Mouse (Mus musculus) hindbrain, embryonic 11.5 days (tissue): ENCODE results near the gene Vpreb3. TPM values are rescaled to one million over a fixed set of nuclear protein-coding genes. Genes with fewer than 3 reads are reported as not detected.

Source experiments
- ATAC-seq: fragments of 200-750 bp; cut with Nextera tagmentation; 2 replicates; pipeline ENCODE4 v1.8.0; 2017; ENCODE audit warnings: mild to moderate bottlenecking, moderate TSS enrichment, moderate library complexity; ENCODE audit not compliant: low FRiP score
- DNase-seq: peaks from one replicate; pipeline ENCODE4 v3.0.0-alpha.2; 2015; ENCODE audit warnings: low spot score
- H3K27ac ChIP-seq: fragments of 300-500 bp; sonication (generic); 2 replicates; pipeline ENCODE4 v1.5.1; 2014; ENCODE audit warnings: mild to moderate bottlenecking, low read depth, low read length
- H3K27me3 ChIP-seq: fragments of 300-500 bp; sonication (generic); 2 replicates; pipeline ENCODE4 v1.6.1; 2014; ENCODE audit warnings: mild to moderate bottlenecking, low read length, moderate library complexity, mixed read lengths; ENCODE audit not compliant: control insufficient read depth, insufficient read depth
- H3K36me3 ChIP-seq: fragments of 300-500 bp; sonication (generic); 2 replicates; pipeline ENCODE4 v1.6.1; 2014; ENCODE audit warnings: mild to moderate bottlenecking, low read length, moderate library complexity, mixed read lengths; ENCODE audit not compliant: control insufficient read depth, insufficient read depth
- H3K4me1 ChIP-seq: fragments of 300-500 bp; sonication (generic); replicated peaks from 2 replicates; pipeline ENCODE4 v1.6.1; 2014; ENCODE audit warnings: low read length, mixed read lengths; ENCODE audit not compliant: control insufficient read depth, insufficient read depth
- H3K4me2 ChIP-seq: fragments of 300-500 bp; sonication (generic); replicated peaks from 2 replicates; pipeline ENCODE4 v1.6.1; 2014; ENCODE audit warnings: mild to moderate bottlenecking, low read depth, low read length
- H3K4me3 ChIP-seq: fragments of 300-500 bp; sonication (generic); 2 replicates; pipeline ENCODE4 v1.5.1; 2014; ENCODE audit warnings: low read depth, low read length
- H3K9ac ChIP-seq: fragments of 300-500 bp; sonication (generic); 2 replicates; pipeline ENCODE4 v1.6.1; 2014; ENCODE audit warnings: low read depth, low read length
- H3K9me3 ChIP-seq: fragments of 300-500 bp; sonication (generic); 2 replicates; pipeline ENCODE4 v1.6.1; 2016; ENCODE audit warnings: low read length; ENCODE audit not compliant: control insufficient read depth
- WGBS: fragments of 180-500 bp; shearing (Covaris S2); extraction: QIAGEN DNeasy Blood & Tissue Kit; methylation state at CpG from one replicate; pipeline ENCODE4 v1.1.7; 2014; 5-methylcytosine and 5-hydroxymethylcytosine counted together
- polyA plus RNA-seq: library from polyadenylated mRNA; unstranded; fragments of >200 nt; fragmentation: Nextera tagmentation; extraction: Ambion mirVana; gene quantifications from 2 replicates; pipeline ENCODE4 v1.2.1, GENCODE M21; 2014

Vpreb3 gene
- polyA plus RNA-seq, 1 experiment from 2014 or later, result not detected

- Histone ChIP-seq H3K27me3 (no peaks in the 10 kb centered on the region), H3K36me3 (no peaks in the 10 kb centered on the region), H3K4me3 (no peak overlapping the region), H3K4me1 (peaks cover 3% of the 10 kb centered on the region; the same call in 1 of the 2 replicates), H3K27ac (no peak overlapping the region), H3K4me2 (no peak overlapping the region), H3K9ac (no peak overlapping the region), H3K9me3 (no peaks in the 10 kb centered on the region)
- 92% methylated on average over 7 of the region's 7 CpGs for WGBS
- ATAC-seq, result no peak
- DNase-seq, result no peak
Observed at GRCm38 (mm10) chr10:75945213-75945612, 2.4 kb downstream of the Vpreb3 start.

- H3K9me3 ChIP-seq, result no peaks in the 10 kb centered on the region
- no peaks in the 10 kb centered on the region for H3K36me3 ChIP-seq
- no peak overlapping the region for H3K27ac ChIP-seq
- 85% methylated on average over 7 of the region's 7 CpGs for WGBS
- H3K27me3 ChIP-seq, result no peaks in the 10 kb centered on the region
- H3K4me1 ChIP-seq, result peaks cover 3% of the 10 kb centered on the region; the same call in 1 of the 2 replicates
- no peak for DNase-seq
- no peak for ATAC-seq
- H3K4me3 ChIP-seq, result no peak overlapping the region
- no peak overlapping the region for H3K4me2 ChIP-seq
- H3K9ac ChIP-seq, result no peak overlapping the region
Observed at GRCm38 (mm10) chr10:75945896-75946295, 3.0 kb downstream of the Vpreb3 start.

GRCm38 (mm10) chr10:75948079-75948478 lies 5.2 kb downstream of the Vpreb3 start:
- WGBS, result 70% methylated on average over 5 of the region's 5 CpGs
- H3K9me3 ChIP-seq, result no peaks in the 10 kb centered on the region
- no peak overlapping the region for H3K4me3 ChIP-seq
- H3K27me3 ChIP-seq, result no peaks in the 10 kb centered on the region
- H3K4me2 ChIP-seq, result no peak overlapping the region
- no peaks in the 10 kb centered on the region for H3K36me3 ChIP-seq
- DNase-seq (no peak), ATAC-seq (no peak)
- H3K27ac ChIP-seq, result no peak overlapping the region
- no peak overlapping the region for H3K9ac ChIP-seq
- peaks cover 3% of the 10 kb centered on the region; the same call in 1 of the 2 replicates for H3K4me1 ChIP-seq

- no peaks in the 10 kb centered on the region for H3K9me3 ChIP-seq
- ATAC-seq, result no peak
- H3K36me3 ChIP-seq, result no peaks in the 10 kb centered on the region
- H3K4me2 ChIP-seq, result no peak overlapping the region
- no peak overlapping the region for H3K4me3 ChIP-seq
- H3K9ac ChIP-seq, result no peak overlapping the region
- no peak overlapping the region for H3K27ac ChIP-seq
- 79% methylated on average over 22 of the region's 22 CpGs for whole genome bisulfite sequencing
- no peaks in the 10 kb centered on the region for H3K27me3 ChIP-seq
- DNase-seq, result no peak
- H3K4me1 ChIP-seq, result 0 out of 2 replicates have a peak, but pooled peaks cover under 1% of the 10 kb centered on the region
Observed at GRCm38 (mm10) chr10:75949053-75950045, 6.5 kb downstream of the Vpreb3 start.

GRCm38 (mm10) chr10:75950791-75951210 lies 7.9 kb downstream of the Vpreb3 start:
- H3K36me3 ChIP-seq, result no peaks in the 10 kb centered on the region
- DNase-seq, result peak; percentile 55

GRCm38 (mm10) chr10:75951424-75952050 lies 8.7 kb downstream of the Vpreb3 start:
- ATAC-seq, result peak; percentile 23
- WGBS, result 5% methylated on average over 13 of the region's 13 CpGs

More at GRCm38 (mm10) chr10:75950791-75951210, 7.9 kb downstream of the Vpreb3 start:
- H3K4me2 ChIP-seq, result peak overlapping the region; percentile 82
- WGBS, result 2% methylated on average over 22 of the region's 23 CpGs
- no peak overlapping the region for H3K27ac ChIP-seq
- no peaks in the 10 kb centered on the region for H3K27me3 ChIP-seq
- H3K9me3 ChIP-seq, result no peaks in the 10 kb centered on the region
- no peaks in the 10 kb centered on the region for H3K4me1 ChIP-seq
- H3K9ac ChIP-seq, result peak overlapping the region; percentile 55
- ATAC-seq, result peak; percentile 80
- H3K4me3 ChIP-seq, result peak overlapping the region; percentile 38

GRCm38 (mm10) chr10:75954381-75954811 lies 11.5 kb downstream of the Vpreb3 start, which contains the start of gene Gm5134:
Gene Gm5134 (plus strand): TSS chr10:75954514.
- Histone ChIP-seq H3K27ac (no peak within 1 kb of the TSS), H3K27me3 (no peaks in the 10 kb centered on the region), H3K9ac (no peak within 1 kb of the TSS), H3K4me2 (peak within 1 kb of the TSS; percentile 31; the same call in 1 of the 2 replicates), H3K4me3 (peak within 1 kb of the TSS; percentile 10; the same call in 1 of the 2 replicates), H3K36me3 (no peaks in the 10 kb centered on the region), H3K4me1 (no peaks in the 10 kb centered on the region), H3K9me3 (no peaks in the 10 kb centered on the region)
- WGBS, result 35% methylated on average over 20 of the region's 20 CpGs
- ATAC-seq (no peak), DNase-seq (peak; percentile 11)

More at GRCm38 (mm10) chr10:75951424-75952050, 8.7 kb downstream of the Vpreb3 start:
- peak overlapping the region; percentile 55; the same call in 1 of the 2 replicates for H3K9ac ChIP-seq
- H3K4me2 ChIP-seq, result peak overlapping the region; percentile 82
- no peaks in the 10 kb centered on the region for H3K36me3 ChIP-seq
- H3K27me3 ChIP-seq, result no peaks in the 10 kb centered on the region
- H3K4me1 ChIP-seq, result no peaks in the 10 kb centered on the region
- peak overlapping the region; percentile 38 for H3K4me3 ChIP-seq
- no peaks in the 10 kb centered on the region for H3K9me3 ChIP-seq
- DNase-seq, result peak; percentile 78
- no peak overlapping the region for H3K27ac ChIP-seq

GRCm38 (mm10) chr10:75973846-75974245 lies 31.0 kb downstream of the Vpreb3 start:
- no peak for ATAC-seq
- H3K36me3 ChIP-seq, result no peaks in the 10 kb centered on the region
- WGBS, result 94% methylated on average over 10 of the region's 10 CpGs
- no peaks in the 10 kb centered on the region for H3K27me3 ChIP-seq
- no peak overlapping the region for H3K4me2 ChIP-seq
- H3K4me1 ChIP-seq, result no peaks in the 10 kb centered on the region
- no peak overlapping the region for H3K4me3 ChIP-seq
- no peak for DNase-seq
- H3K27ac ChIP-seq, result no peak overlapping the region
- H3K9ac ChIP-seq, result no peak overlapping the region
- H3K9me3 ChIP-seq, result no peaks in the 10 kb centered on the region
